Mouse (Mus musculus): ENCODE results near the gene 4921539E11Rik. TPM values are rescaled to one million over a fixed set of nuclear protein-coding genes. Genes with fewer than 3 reads are reported as not detected.

The 4921539E11Rik gene
- not detected for polyA plus RNA-seq (2015; fragmentation: Illumina TruSeq; extraction: RNeasy Lipid Tissue Mini Kit (QIAGEN cat#74804); ENCODE audit: insufficient read depth, low replicate concordance)

DNA sequence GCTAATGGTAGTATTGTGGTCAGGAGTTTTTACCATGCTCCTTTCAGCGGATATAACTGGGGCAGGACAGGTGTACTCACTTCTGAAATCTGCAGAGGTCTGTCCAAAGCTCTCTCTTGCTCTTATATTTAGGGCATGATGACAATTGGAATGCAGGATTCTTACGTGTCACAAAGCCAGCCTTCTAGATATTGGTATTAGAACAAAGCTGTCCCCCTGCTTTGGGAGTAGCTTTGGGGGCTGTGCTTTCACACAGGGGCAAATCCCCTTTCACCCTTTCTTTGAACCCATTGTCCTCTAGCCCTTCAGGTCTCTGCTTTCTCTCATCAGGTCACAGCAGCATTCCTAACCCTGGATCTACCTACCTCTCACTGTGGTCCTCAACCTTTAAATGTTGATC is at the start of gene 4921539E11Rik:
4921539E11Rik (minus strand) TSS at position 101 of the 400 bp plus-strand sequence.

DNA sequence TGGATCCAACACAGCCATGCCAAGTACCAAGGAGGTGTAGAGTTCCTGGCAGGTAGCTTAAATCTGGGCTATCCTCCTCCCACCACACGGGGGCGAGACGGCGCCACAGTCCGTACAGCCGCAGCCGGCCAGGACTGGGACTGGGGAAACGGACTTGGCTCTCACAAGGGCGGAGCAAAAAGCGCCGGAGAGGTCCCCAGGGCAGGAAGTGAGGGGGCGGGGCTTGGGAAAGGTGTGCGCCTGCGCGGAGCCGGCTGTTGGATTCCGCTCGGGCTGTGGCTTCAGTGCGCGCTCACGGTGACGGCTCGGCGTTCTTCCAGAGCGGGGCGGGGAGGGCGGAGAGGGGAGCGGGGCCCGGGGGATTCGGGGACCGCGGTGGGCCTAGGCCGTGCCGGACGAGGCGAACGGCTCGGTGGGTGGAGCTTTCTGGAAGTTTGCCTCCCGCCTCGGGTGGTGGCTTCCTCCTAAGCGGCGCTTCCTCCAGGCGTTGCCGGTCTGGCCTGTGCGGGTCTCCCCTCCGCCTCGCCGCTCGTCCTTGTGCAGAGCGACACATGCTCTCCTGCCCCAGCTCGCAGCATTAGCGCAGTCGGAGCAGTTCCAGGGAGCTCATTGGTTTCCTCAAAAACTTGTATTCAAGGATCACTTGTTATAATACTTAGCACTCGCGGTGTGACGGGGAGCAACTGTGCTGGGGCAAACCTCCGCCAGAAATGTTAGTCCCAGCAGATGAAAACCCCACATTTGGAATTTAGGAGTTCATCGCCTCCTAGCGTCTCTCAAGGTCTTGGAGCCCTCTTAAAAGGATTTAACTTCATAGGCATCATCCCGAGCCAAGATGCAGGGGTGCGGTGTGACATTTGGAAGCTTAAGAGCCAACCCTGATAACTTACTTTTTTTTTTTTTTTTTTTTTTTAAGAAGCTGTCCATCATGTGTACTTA is 23.2 kb upstream of the 4921539E11Rik start, which contains the start of gene Oma1:
Oma1 (plus strand) TSS at position 226 of the 939 bp plus-strand sequence.

DNA sequence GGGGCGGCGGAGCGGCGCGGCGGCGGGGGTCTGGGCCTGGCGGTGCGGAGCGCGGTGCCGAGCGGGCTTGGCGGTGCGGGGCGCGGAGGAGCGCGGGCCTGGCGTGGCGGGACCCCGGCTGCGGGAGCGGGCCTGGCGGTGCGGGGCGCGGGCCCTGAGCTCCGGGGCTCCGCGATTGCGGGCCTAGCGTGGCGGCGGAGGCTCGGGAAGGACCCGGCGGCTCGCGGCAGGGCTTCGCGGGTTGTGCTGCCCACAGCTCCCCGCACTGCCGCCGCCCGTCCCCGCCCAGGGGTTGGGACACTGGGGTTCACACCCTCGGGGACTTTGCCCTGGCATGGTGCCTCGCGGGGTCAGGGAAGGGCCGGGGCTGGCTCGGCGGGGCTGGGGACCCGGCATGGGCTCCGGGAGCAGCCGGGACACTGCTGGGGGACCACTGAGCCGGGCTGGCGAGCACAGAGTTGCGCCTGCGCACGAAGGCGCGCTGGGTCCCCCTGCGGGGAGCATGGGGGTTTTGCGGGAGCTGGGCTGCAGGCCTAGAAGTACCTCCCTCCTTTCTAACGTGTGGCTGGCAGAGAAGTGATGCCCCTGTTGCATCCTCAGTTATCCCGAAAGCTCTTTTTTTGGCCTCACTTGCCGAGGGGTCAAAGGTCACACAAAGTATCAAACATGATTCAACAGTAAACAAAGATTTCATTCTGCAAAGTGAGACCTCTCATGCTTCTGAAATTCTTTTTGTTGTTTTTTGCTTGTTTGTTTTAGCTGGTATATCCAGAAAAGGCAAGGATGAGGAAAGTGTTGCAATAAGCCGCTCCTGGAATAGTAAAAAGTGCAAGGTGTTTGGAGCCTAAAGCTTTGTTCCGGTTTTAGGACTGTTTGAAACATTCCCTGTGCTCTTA is 75.5 kb downstream of the 4921539E11Rik start, which contains the start of gene Slc35d1:
Slc35d1 (minus strand) TSS at position 240 of the 896 bp plus-strand sequence.

Other genes starting within 250 kb of the 4921539E11Rik start
- gene Mier1, start 176.5 kb downstream of the 4921539E11Rik start, polyA plus RNA-seq (2015; fragmentation: Illumina TruSeq; extraction: RNeasy Lipid Tissue Mini Kit (QIAGEN cat#74804); ENCODE audit: insufficient read depth, low replicate concordance): 106 TPM
- 5.8 TPM for gene Wdr78, start 176.3 kb downstream of the 4921539E11Rik start, polyA plus RNA-seq (2015; fragmentation: Illumina TruSeq; extraction: RNeasy Lipid Tissue Mini Kit (QIAGEN cat#74804); ENCODE audit: insufficient read depth, low replicate concordance)
- gene Slc35d1, start 75.7 kb downstream of the 4921539E11Rik start, polyA plus RNA-seq (2015; fragmentation: Illumina TruSeq; extraction: RNeasy Lipid Tissue Mini Kit (QIAGEN cat#74804); ENCODE audit: insufficient read depth, low replicate concordance): 9.0 TPM
- 22.8 TPM for gene Oma1, start 22.9 kb upstream of the 4921539E11Rik start, polyA plus RNA-seq (2015; fragmentation: Illumina TruSeq; extraction: RNeasy Lipid Tissue Mini Kit (QIAGEN cat#74804); ENCODE audit: insufficient read depth, low replicate concordance)

Measured in spleen, adult 10 weeks (tissue).